Mouse (Mus musculus): ENCODE results near the gene Larp6.

- TF ChIP-seq CTCF (IDR thresholded peaks at IDR 0.05): no peak
- no peak for TF ChIP-seq EP300 (IDR thresholded peaks at IDR 0.05)
Observed at GRCm38 (mm10) chr9:60712771-60713541, at the start of gene Larp6.

Data from lung, postnatal 0 days (tissue).